ENCODE assay signal across 8 mouse cellular contexts in the genomic region with DNA sequence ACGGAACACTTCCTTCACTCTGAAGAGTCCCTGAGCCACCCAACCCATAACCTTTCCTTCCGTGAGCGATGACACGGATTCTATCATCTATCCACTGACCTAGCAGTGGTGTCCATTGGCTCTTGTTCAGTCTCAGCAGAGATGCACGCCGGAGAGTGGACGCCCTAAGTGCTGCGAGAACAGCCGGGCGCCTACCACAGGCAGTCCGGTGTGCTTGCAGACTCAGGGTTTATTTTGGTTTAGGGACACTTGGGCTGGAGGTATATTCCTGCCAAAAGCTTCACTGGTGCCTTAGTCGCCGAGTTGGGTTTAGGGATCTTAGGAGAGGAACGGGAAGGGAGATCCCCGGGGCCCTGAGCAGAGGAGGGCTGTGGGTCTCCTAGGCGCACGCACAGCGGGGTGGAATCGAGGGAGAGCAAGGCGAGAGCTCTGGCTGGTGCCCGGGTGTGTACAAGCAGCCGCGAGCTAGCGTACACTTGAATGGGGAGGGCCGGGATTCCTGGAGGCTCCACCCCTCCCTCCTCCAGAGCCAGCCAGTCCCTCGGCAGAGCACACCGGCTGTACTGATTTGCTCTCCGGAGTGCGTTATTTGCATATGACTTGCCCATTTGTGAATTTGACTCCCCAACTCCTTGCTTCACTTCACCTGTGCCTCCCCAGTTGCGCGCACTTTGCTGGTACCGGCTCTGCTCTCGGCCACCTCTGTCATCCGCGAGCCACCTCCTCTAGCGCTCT.
DNase-seq lines count a peak whose midpoint lies in the region; ATAC-seq lines count a peak whose summit lies in the region.

No protein-coding gene starts in this region.

- H3K4me1 ChIP-seq in embryonic facial prominence, embryonic 11.5 days (ENCODE audit: control insufficient read depth, insufficient read depth, low read length): no peaks in the 10 kb centered on the region

- H3K27ac ChIP-seq in embryonic facial prominence, embryonic 11.5 days (replicated peaks; ENCODE audit: low read depth, low read length): no peak overlapping the region

- DNase-seq in adrenal gland, postnatal 4 days (ENCODE audit: low spot score in 2 of 2): peak; percentile 24 to 40
- DNase-seq in embryonic facial prominence, embryonic 11.5 days (ENCODE audit: low spot score): peak; percentile 92
- DNase-seq in heart, adult 18-20 months: peak; percentile 11 to 31
- DNase-seq in kidney, adult 18-20 months: peak; percentile 30
- DNase-seq in left cerebral cortex, postnatal 36 days (ENCODE audit: low spot score in 2 of 2): peak; percentile 78 to 81
- DNase-seq in right cerebral cortex, postnatal 36 days (ENCODE audit: low spot score in 2 of 2): peak; percentile 73 to 83
- DNase-seq in c-Kit-positive CD71-positive TER-119-positive erythroid progenitor cells, embryonic 14.5 days (ENCODE audit: low spot score): no peak

- H3K27me3 ChIP-seq in embryonic facial prominence, embryonic 11.5 days (ENCODE audit: control insufficient read depth, insufficient read depth, low read length): peaks cover 3% of the 10 kb centered on the region; the same call in 1 of the 2 replicates

- intact Hi-C loops in left cerebral cortex, postnatal 36 days (cut with DNase I): loop anchor here (10.0 kb wide), 1 partner anchor 257 kb away; no protein-coding TSS in a partner anchor

- WGBS in embryonic facial prominence, embryonic 11.5 days: under 1% methylated on average over 35 of the region's 36 CpGs

- peak; percentile 99 for ATAC-seq in embryonic facial prominence, embryonic 11.5 days (replicated peaks; ENCODE audit: insufficient number of reproducible peaks, low FRiP score, low TSS enrichment, low read depth)
- peak; percentile 73; the same call in 1 of the 2 replicates for ATAC-seq in megakaryocyte-erythroid progenitor cell, adult 5-6 weeks (replicated peaks; ENCODE audit: low FRiP score, low TSS enrichment, poor library complexity, severe bottlenecking)

- H3K4me2 ChIP-seq in embryonic facial prominence, embryonic 11.5 days (ENCODE audit: low read depth, low read length): peak overlapping the region; percentile 57

- peak overlapping the region; percentile 38 for H3K4me3 ChIP-seq in embryonic facial prominence, embryonic 11.5 days (ENCODE audit: low read depth, low read length)

- H3K9me3 ChIP-seq in embryonic facial prominence, embryonic 11.5 days (replicated peaks; ENCODE audit: control insufficient read depth, low read length): no peaks in the 10 kb centered on the region

- peak overlapping the region; percentile 44; the same call in 1 of the 2 replicates for H3K9ac ChIP-seq in embryonic facial prominence, embryonic 11.5 days (replicated peaks; ENCODE audit: low read length)

- no peaks in the 10 kb centered on the region for H3K36me3 ChIP-seq in embryonic facial prominence, embryonic 11.5 days (replicated peaks; ENCODE audit: control insufficient read depth, insufficient read depth, low read depth, low read length)
